Mouse (Mus musculus) intestine, embryonic 16.5 days (tissue): ENCODE data around the gene Cacng3. TPM values are rescaled to one million over a fixed set of nuclear protein-coding genes. Genes with fewer than 3 reads are reported as not detected.

Source experiments
- ATAC-seq: fragments of 200-750 bp; cut with Nextera tagmentation; 2 replicates; pipeline ENCODE4 v1.8.0; 2017; ENCODE audit warnings: moderate TSS enrichment, moderate library complexity
- H3K27ac ChIP-seq: fragments of 300-500 bp; sonication (generic); 2 replicates; pipeline ENCODE4 v1.5.1; 2014; ENCODE audit warnings: mild to moderate bottlenecking, low read length
- H3K27me3 ChIP-seq: fragments of 300-500 bp; sonication (generic); replicated peaks from 2 replicates; pipeline ENCODE4 v1.6.1; 2014; ENCODE audit warnings: low read length, control low read depth, mixed read lengths; ENCODE audit not compliant: control insufficient read depth, insufficient read depth
- H3K36me3 ChIP-seq: fragments of 300-500 bp; sonication (generic); 2 replicates; pipeline ENCODE4 v1.6.1; 2014; ENCODE audit warnings: low read length, control low read depth; ENCODE audit not compliant: control insufficient read depth, insufficient read depth
- H3K4me1 ChIP-seq: fragments of 300-500 bp; sonication (generic); 2 replicates; pipeline ENCODE4 v1.6.1; 2014; ENCODE audit warnings: low read length, control low read depth, mixed read lengths; ENCODE audit not compliant: control insufficient read depth, insufficient read depth
- H3K4me2 ChIP-seq: fragments of 300-500 bp; sonication (generic); 2 replicates; pipeline ENCODE4 v1.6.1; 2014; ENCODE audit warnings: low read depth, low read length, control low read depth
- H3K4me3 ChIP-seq: fragments of 300-500 bp; sonication (generic); 2 replicates; pipeline ENCODE4 v1.5.1; 2014; ENCODE audit warnings: mild to moderate bottlenecking, low read length
- H3K9ac ChIP-seq: fragments of 300-500 bp; sonication (generic); 2 replicates; pipeline ENCODE4 v1.6.1; 2014; ENCODE audit warnings: low read depth, low read length
- H3K9me3 ChIP-seq: fragments of 300-500 bp; sonication (generic); 2 replicates; pipeline ENCODE4 v1.6.1; 2016; ENCODE audit warnings: low read length, control low read depth; ENCODE audit not compliant: control insufficient read depth
- WGBS: fragments of 180-500 bp; shearing (Covaris S2); extraction: QIAGEN DNeasy Blood & Tissue Kit; methylation state at CpG from one replicate; pipeline ENCODE4 v1.1.7; 2014; 5-methylcytosine and 5-hydroxymethylcytosine counted together
- polyA plus RNA-seq: library from polyadenylated mRNA; unstranded; fragments of >200 nt; fragmentation: Nextera tagmentation; extraction: Ambion mirVana; gene quantifications from 2 replicates; pipeline ENCODE4 v1.2.1, GENCODE M21; 2015

Gene Cacng3
- polyA plus RNA-seq, result 0.06 and 0.12 TPM in 2 replicates

- H3K36me3 ChIP-seq, result no peaks in the 10 kb centered on the region
- 18% methylated on average over 13 of the region's 13 CpGs for WGBS
- H3K9me3 ChIP-seq, result no peaks in the 10 kb centered on the region
- ATAC-seq, result peak; percentile 48
- H3K4me2 ChIP-seq, result no peak within 1 kb of the TSS
- peaks cover 4% of the 10 kb centered on the region; the same call in 1 of the 2 replicates for H3K27me3 ChIP-seq
- no peaks in the 10 kb centered on the region for H3K4me1 ChIP-seq
- H3K4me3 ChIP-seq, result no peak within 1 kb of the TSS
- no peak within 1 kb of the TSS for H3K27ac ChIP-seq
- H3K9ac ChIP-seq, result no peak within 1 kb of the TSS
These were observed at the start of gene Cacng3 for GRCm38 (mm10) chr7:122670442-122670872. TSS of gene Cacng3 (plus strand) at chr7:122670492.

GRCm38 (mm10) chr7:122622125-122622774 lies 48.0 kb upstream of the Cacng3 start:
- WGBS, result 58% methylated on average over 9 of the region's 9 CpGs
- no peak overlapping the region for H3K9ac ChIP-seq
- no peaks in the 10 kb centered on the region for H3K36me3 ChIP-seq
- no peaks in the 10 kb centered on the region for H3K9me3 ChIP-seq
- no peak for ATAC-seq
- H3K4me3 ChIP-seq, result no peak overlapping the region
- no peaks in the 10 kb centered on the region for H3K4me1 ChIP-seq
- H3K4me2 ChIP-seq, result no peak overlapping the region
- H3K27me3 ChIP-seq, result no peaks in the 10 kb centered on the region
- no peak overlapping the region for H3K27ac ChIP-seq

- 38% methylated on average over 1 of the region's 1 CpGs for WGBS
- Histone ChIP-seq H3K4me3 (no peak overlapping the region), H3K4me1 (no peaks in the 10 kb centered on the region), H3K9ac (no peak overlapping the region), H3K27ac (no peak overlapping the region), H3K27me3 (no peaks in the 10 kb centered on the region), H3K4me2 (no peak overlapping the region), H3K9me3 (no peaks in the 10 kb centered on the region), H3K36me3 (no peaks in the 10 kb centered on the region)
- ATAC-seq, result no peak
These were observed 46.5 kb upstream of the Cacng3 start for GRCm38 (mm10) chr7:122623753-122624152.

DNA sequence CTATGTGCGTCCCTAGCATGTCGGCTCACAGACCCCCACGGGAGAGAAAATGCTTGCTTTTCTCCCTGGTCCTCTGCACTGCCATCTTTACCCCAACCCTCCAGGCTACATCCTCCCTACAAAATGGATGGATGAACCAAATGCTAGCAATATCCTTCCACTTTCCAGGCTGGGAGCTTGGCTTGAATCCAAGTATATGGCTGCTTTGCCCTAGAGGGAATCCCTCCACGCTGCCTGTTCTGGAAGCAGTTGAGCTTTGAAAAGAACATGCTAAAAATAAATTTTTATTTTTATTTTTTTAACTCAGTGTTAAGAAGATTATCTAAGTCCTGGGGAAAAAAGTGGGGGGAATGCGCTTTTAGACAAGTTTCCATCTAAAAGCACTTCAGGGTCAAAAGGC lies 42.2 kb upstream of the Cacng3 start:
- H3K27me3 ChIP-seq, result no peaks in the 10 kb centered on the region
- ATAC-seq, result no peak
- WGBS, result 83% methylated on average over 5 of the region's 5 CpGs

DNA sequence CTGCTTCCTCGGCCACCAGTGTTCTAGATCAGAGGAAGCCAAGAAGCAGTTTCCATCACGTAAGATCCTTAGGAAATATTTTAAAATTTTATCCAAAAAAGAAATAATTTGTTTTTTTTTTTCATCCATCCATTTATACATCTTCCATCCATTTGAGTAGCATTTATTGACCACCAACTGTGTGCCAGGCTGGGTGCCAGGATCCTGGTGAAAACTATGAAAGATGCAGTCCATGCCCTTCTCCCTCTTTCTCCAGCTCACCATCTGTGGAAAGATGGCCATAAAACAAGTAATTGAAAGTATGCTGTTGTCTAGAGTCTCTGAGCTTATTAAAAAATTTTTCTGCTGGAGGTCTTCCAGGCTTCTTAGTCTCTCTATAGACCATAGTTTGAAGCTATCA lies 39.9 kb upstream of the Cacng3 start:
- WGBS, result 85% methylated on average over 2 of the region's 2 CpGs
- Histone ChIP-seq H3K9me3 (no peaks in the 10 kb centered on the region), H3K4me2 (no peak overlapping the region), H3K4me3 (no peak overlapping the region), H3K9ac (no peak overlapping the region), H3K4me1 (no peaks in the 10 kb centered on the region), H3K36me3 (no peaks in the 10 kb centered on the region), H3K27me3 (no peaks in the 10 kb centered on the region), H3K27ac (no peak overlapping the region)
- ATAC-seq, result no peak

More for the DNA sequence above, 42.2 kb upstream of the Cacng3 start:
- no peak overlapping the region for H3K4me3 ChIP-seq
- H3K9ac ChIP-seq, result no peak overlapping the region
- H3K4me1 ChIP-seq, result no peaks in the 10 kb centered on the region
- H3K36me3 ChIP-seq, result no peaks in the 10 kb centered on the region
- H3K4me2 ChIP-seq, result no peak overlapping the region
- H3K27ac ChIP-seq, result no peak overlapping the region
- H3K9me3 ChIP-seq, result no peaks in the 10 kb centered on the region

- ATAC-seq, result no peak
- 74% methylated on average over 3 of the region's 3 CpGs for WGBS
- no peak overlapping the region for H3K4me3 ChIP-seq
- H3K4me1 ChIP-seq, result no peaks in the 10 kb centered on the region
- no peaks in the 10 kb centered on the region for H3K27me3 ChIP-seq
- H3K36me3 ChIP-seq, result no peaks in the 10 kb centered on the region
- no peak overlapping the region for H3K27ac ChIP-seq
- no peak overlapping the region for H3K4me2 ChIP-seq
- H3K9me3 ChIP-seq, result no peaks in the 10 kb centered on the region
- H3K9ac ChIP-seq, result no peak overlapping the region
These were observed 39.1 kb upstream of the Cacng3 start for GRCm38 (mm10) chr7:122631151-122631550.

DNA sequence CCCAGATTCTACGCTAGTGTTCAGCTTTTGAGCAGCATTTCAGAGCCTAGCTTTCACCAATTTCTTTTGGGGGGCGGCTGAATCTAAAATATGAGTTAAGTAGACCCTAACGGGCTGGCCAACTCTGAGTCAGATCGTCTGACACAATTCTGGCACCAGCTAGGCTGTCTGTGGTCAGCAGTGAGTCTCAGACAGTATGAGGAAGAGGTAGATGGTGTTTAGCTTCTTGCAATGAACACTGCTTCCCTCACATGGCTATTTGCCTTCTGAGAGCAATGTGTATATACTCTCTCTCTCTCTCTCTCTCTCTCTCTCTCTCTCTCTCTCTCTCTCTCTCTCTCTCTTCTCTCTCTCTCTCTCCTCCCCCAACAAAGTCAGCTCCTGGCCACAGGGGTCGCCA lies 37.3 kb upstream of the Cacng3 start:
- no peak overlapping the region for H3K27ac ChIP-seq
- H3K27me3 ChIP-seq, result no peaks in the 10 kb centered on the region
- H3K4me1 ChIP-seq, result no peaks in the 10 kb centered on the region
- no peak overlapping the region for H3K4me3 ChIP-seq
- no peak for ATAC-seq
- WGBS, result 71% methylated on average over 5 of the region's 5 CpGs
- no peaks in the 10 kb centered on the region for H3K9me3 ChIP-seq
- no peak overlapping the region for H3K4me2 ChIP-seq
- H3K9ac ChIP-seq, result no peak overlapping the region
- H3K36me3 ChIP-seq, result no peaks in the 10 kb centered on the region

GRCm38 (mm10) chr7:122633463-122633862 lies 36.8 kb upstream of the Cacng3 start:
- Histone ChIP-seq H3K9ac (no peak overlapping the region), H3K4me3 (no peak overlapping the region), H3K36me3 (no peaks in the 10 kb centered on the region), H3K4me1 (no peaks in the 10 kb centered on the region), H3K27ac (no peak overlapping the region), H3K9me3 (no peaks in the 10 kb centered on the region), H3K27me3 (no peaks in the 10 kb centered on the region), H3K4me2 (no peak overlapping the region)
- WGBS, result 88% methylated on average over 5 of the region's 5 CpGs
- no peak for ATAC-seq

GRCm38 (mm10) chr7:122643676-122644075 lies 26.6 kb upstream of the Cacng3 start:
- H3K27ac ChIP-seq, result no peak overlapping the region
- H3K4me3 ChIP-seq, result no peak overlapping the region
- ATAC-seq, result no peak
- 91% methylated on average over 8 of the region's 8 CpGs for WGBS
- H3K4me1 ChIP-seq, result no peaks in the 10 kb centered on the region
- no peak overlapping the region for H3K4me2 ChIP-seq
- H3K36me3 ChIP-seq, result no peaks in the 10 kb centered on the region
- H3K9ac ChIP-seq, result no peak overlapping the region
- no peaks in the 10 kb centered on the region for H3K27me3 ChIP-seq
- no peaks in the 10 kb centered on the region for H3K9me3 ChIP-seq

DNA sequence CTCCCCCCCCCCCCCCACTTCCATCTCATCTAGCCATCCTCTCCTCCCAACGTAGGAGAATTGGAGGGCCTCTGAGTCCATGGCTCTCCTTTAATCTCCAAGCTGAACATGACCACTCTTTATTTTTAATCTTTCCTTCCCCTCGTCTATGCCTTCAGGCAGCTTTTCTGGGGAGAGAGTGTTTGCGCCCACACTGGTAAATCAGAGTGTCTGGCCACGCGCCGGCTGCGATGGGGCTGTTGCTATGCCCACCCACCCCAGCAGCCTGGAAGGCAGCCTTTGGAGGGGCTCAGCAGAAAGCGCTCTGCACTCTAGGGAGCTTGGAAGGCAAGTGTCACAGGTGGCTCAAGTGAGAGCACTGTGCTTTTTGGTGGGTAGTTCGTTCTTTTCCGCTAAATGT lies 21.0 kb upstream of the Cacng3 start:
- H3K27me3 ChIP-seq, result no peaks in the 10 kb centered on the region
- no peak for ATAC-seq
- H3K4me1 ChIP-seq, result no peaks in the 10 kb centered on the region
- no peak overlapping the region for H3K27ac ChIP-seq
- H3K36me3 ChIP-seq, result no peaks in the 10 kb centered on the region
- H3K9me3 ChIP-seq, result no peaks in the 10 kb centered on the region
- H3K4me3 ChIP-seq, result no peak overlapping the region
- H3K4me2 ChIP-seq, result no peak overlapping the region
- no peak overlapping the region for H3K9ac ChIP-seq
- WGBS, result 85% methylated on average over 10 of the region's 10 CpGs
